Mouse (Mus musculus): Measurements from ENCODE around the gene Rab39. TPM values are rescaled to one million over a fixed set of nuclear protein-coding genes. Genes with fewer than 3 reads are reported as not detected.

Rab39 gene
- polyA plus RNA-seq (2015; fragmentation: Nextera tagmentation; extraction: Ambion mirVana): 0.40 and 0.43 TPM in 2 replicates

- Histone ChIP-seq H3K4me1 (ENCODE audit: control insufficient read depth, insufficient read depth, low read length) (peaks cover 4% of the 10 kb centered on the region), H3K9me3 (ENCODE audit: control insufficient read depth, low read length) (no peaks in the 10 kb centered on the region; the same call in 1 of the 2 replicates), H3K4me3 (ENCODE audit: low read length) (peak within 1 kb of the TSS; percentile 50), H3K9ac (ENCODE audit: low read depth, low read length) (peak within 1 kb of the TSS; percentile 41), H3K27ac (ENCODE audit: low read length) (no peak within 1 kb of the TSS), H3K36me3 (ENCODE audit: control insufficient read depth, insufficient read depth, low read length) (no peaks in the 10 kb centered on the region), H3K27me3 (replicated peaks; ENCODE audit: control insufficient read depth, insufficient read depth, low read length) (no peaks in the 10 kb centered on the region), H3K4me2 (ENCODE audit: low read depth, low read length) (peak within 1 kb of the TSS; percentile 92)
- ATAC-seq: peak; percentile 96
- WGBS: under 1% methylated on average over 48 of the region's 49 CpGs
These were observed at the start of gene Rab39 for GRCm38 (mm10) chr9:53705992-53706696. Gene Rab39 (minus strand): TSS chr9:53706232.

GRCm38 (mm10) chr9:53754801-53755200 is 48.8 kb upstream of the Rab39 start:
- no peak overlapping the region for H3K4me3 ChIP-seq (ENCODE audit: low read length)
- H3K27ac ChIP-seq (ENCODE audit: low read length): no peak overlapping the region
- no peak overlapping the region for H3K4me2 ChIP-seq (ENCODE audit: low read depth, low read length)
- H3K4me1 ChIP-seq (ENCODE audit: control insufficient read depth, insufficient read depth, low read length): no peaks in the 10 kb centered on the region
- H3K36me3 ChIP-seq (ENCODE audit: control insufficient read depth, insufficient read depth, low read length): no peaks in the 10 kb centered on the region
- H3K9ac ChIP-seq (ENCODE audit: low read depth, low read length): no peak overlapping the region
- ATAC-seq: no peak
- H3K9me3 ChIP-seq (ENCODE audit: control insufficient read depth, low read length): no peaks in the 10 kb centered on the region
- no peaks in the 10 kb centered on the region for H3K27me3 ChIP-seq (replicated peaks; ENCODE audit: control insufficient read depth, insufficient read depth, low read length)

GRCm38 (mm10) chr9:53750899-53751298 is 44.9 kb upstream of the Rab39 start:
- H3K4me2 ChIP-seq (ENCODE audit: low read depth, low read length): no peak overlapping the region
- no peaks in the 10 kb centered on the region for H3K9me3 ChIP-seq (ENCODE audit: control insufficient read depth, low read length)
- WGBS: 50% methylated on average over 5 of the region's 5 CpGs
- H3K4me3 ChIP-seq (ENCODE audit: low read length): no peak overlapping the region
- no peaks in the 10 kb centered on the region for H3K27me3 ChIP-seq (replicated peaks; ENCODE audit: control insufficient read depth, insufficient read depth, low read length)
- no peaks in the 10 kb centered on the region for H3K36me3 ChIP-seq (ENCODE audit: control insufficient read depth, insufficient read depth, low read length)
- no peak overlapping the region for H3K9ac ChIP-seq (ENCODE audit: low read depth, low read length)
- H3K4me1 ChIP-seq (ENCODE audit: control insufficient read depth, insufficient read depth, low read length): no peaks in the 10 kb centered on the region
- H3K27ac ChIP-seq (ENCODE audit: low read length): no peak overlapping the region
- ATAC-seq: no peak

- no peak overlapping the region for H3K4me2 ChIP-seq (ENCODE audit: low read depth, low read length)
- no peak for ATAC-seq
- WGBS: 88% methylated on average over 13 of the region's 13 CpGs
- no peaks in the 10 kb centered on the region for H3K27me3 ChIP-seq (replicated peaks; ENCODE audit: control insufficient read depth, insufficient read depth, low read length)
- no peaks in the 10 kb centered on the region for H3K9me3 ChIP-seq (ENCODE audit: control insufficient read depth, low read length)
- H3K9ac ChIP-seq (ENCODE audit: low read depth, low read length): no peak overlapping the region
- no peak overlapping the region for H3K27ac ChIP-seq (ENCODE audit: low read length)
- H3K36me3 ChIP-seq (ENCODE audit: control insufficient read depth, insufficient read depth, low read length): no peaks in the 10 kb centered on the region
- no peak overlapping the region for H3K4me3 ChIP-seq (ENCODE audit: low read length)
- no peaks in the 10 kb centered on the region for H3K4me1 ChIP-seq (ENCODE audit: control insufficient read depth, insufficient read depth, low read length)
These were observed 44.4 kb upstream of the Rab39 start for GRCm38 (mm10) chr9:53750411-53750810.

DNA sequence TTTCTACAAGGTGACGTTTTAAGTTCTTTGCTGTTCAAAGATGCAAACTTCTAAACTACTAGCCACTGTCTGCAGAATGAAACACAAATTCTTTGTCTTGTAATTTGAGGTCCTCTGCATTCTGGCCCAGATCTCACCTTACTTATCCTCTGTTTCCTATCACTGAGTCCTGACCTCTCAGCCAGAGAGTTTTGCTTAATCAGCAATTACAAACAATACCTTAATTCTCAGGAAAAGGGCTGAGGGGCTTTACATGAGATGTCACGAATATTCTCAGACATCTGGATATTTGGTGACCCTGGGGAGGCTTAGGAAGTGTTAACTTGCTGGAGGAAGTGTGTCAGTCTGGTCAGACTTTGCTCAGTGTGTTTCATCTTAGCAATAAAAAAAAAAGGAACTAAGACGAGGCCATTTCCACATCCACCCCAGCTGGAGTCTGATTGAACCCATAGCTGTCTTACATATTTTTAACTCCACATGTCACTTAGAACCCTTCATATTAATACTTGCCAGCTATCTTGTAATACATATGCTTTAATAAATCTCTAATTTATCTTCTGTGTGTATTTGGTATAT is 34.9 kb upstream of the Rab39 start:
- H3K9ac ChIP-seq (ENCODE audit: low read depth, low read length): no peak overlapping the region
- no peaks in the 10 kb centered on the region for H3K27me3 ChIP-seq (replicated peaks; ENCODE audit: control insufficient read depth, insufficient read depth, low read length)
- no peak overlapping the region for H3K27ac ChIP-seq (ENCODE audit: low read length)
- no peak for ATAC-seq
- H3K9me3 ChIP-seq (ENCODE audit: control insufficient read depth, low read length): no peaks in the 10 kb centered on the region
- WGBS: 41% methylated on average over 3 of the region's 3 CpGs
- no peaks in the 10 kb centered on the region for H3K36me3 ChIP-seq (ENCODE audit: control insufficient read depth, insufficient read depth, low read length)
- no peak overlapping the region for H3K4me2 ChIP-seq (ENCODE audit: low read depth, low read length)
- no peak overlapping the region for H3K4me3 ChIP-seq (ENCODE audit: low read length)
- no peaks in the 10 kb centered on the region for H3K4me1 ChIP-seq (ENCODE audit: control insufficient read depth, insufficient read depth, low read length)

GRCm38 (mm10) chr9:53705491-53705991 is 491 bp downstream of the Rab39 start:
- no peaks in the 10 kb centered on the region for H3K36me3 ChIP-seq (ENCODE audit: control insufficient read depth, insufficient read depth, low read length)
- WGBS: 1% methylated on average over 28 of the region's 28 CpGs
- peaks cover 4% of the 10 kb centered on the region for H3K4me1 ChIP-seq (ENCODE audit: control insufficient read depth, insufficient read depth, low read length)
- H3K27ac ChIP-seq (ENCODE audit: low read length): no peak overlapping the region
- ATAC-seq: peak; percentile 69; the same call in 1 of the 2 replicates
- no peaks in the 10 kb centered on the region for H3K27me3 ChIP-seq (replicated peaks; ENCODE audit: control insufficient read depth, insufficient read depth, low read length)
- H3K4me3 ChIP-seq (ENCODE audit: low read length): peak overlapping the region; percentile 50
- peak overlapping the region; percentile 41 for H3K9ac ChIP-seq (ENCODE audit: low read depth, low read length)
- H3K9me3 ChIP-seq (ENCODE audit: control insufficient read depth, low read length): no peaks in the 10 kb centered on the region; the same call in 1 of the 2 replicates
- H3K4me2 ChIP-seq (ENCODE audit: low read depth, low read length): peak overlapping the region; percentile 92

- ATAC-seq: no peak
- Histone ChIP-seq H3K4me2 (ENCODE audit: low read depth, low read length) (no peak overlapping the region), H3K4me3 (ENCODE audit: low read length) (no peak overlapping the region), H3K27ac (ENCODE audit: low read length) (no peak overlapping the region), H3K9me3 (ENCODE audit: control insufficient read depth, low read length) (no peaks in the 10 kb centered on the region; the same call in 1 of the 2 replicates), H3K27me3 (replicated peaks; ENCODE audit: control insufficient read depth, insufficient read depth, low read length) (no peaks in the 10 kb centered on the region), H3K4me1 (ENCODE audit: control insufficient read depth, insufficient read depth, low read length) (peaks cover 4% of the 10 kb centered on the region), H3K36me3 (ENCODE audit: control insufficient read depth, insufficient read depth, low read length) (no peaks in the 10 kb centered on the region), H3K9ac (ENCODE audit: low read depth, low read length) (no peak overlapping the region)
- 98% methylated on average over 1 of the region's 1 CpGs for WGBS
These were observed 3.0 kb downstream of the Rab39 start for GRCm38 (mm10) chr9:53702991-53703390.

GRCm38 (mm10) chr9:53700496-53700895 is 5.5 kb downstream of the Rab39 start:
- Histone ChIP-seq H3K4me3 (ENCODE audit: low read length) (no peak overlapping the region), H3K36me3 (ENCODE audit: control insufficient read depth, insufficient read depth, low read length) (no peaks in the 10 kb centered on the region), H3K9ac (ENCODE audit: low read depth, low read length) (no peak overlapping the region), H3K27me3 (replicated peaks; ENCODE audit: control insufficient read depth, insufficient read depth, low read length) (no peaks in the 10 kb centered on the region), H3K27ac (ENCODE audit: low read length) (no peak overlapping the region), H3K9me3 (ENCODE audit: control insufficient read depth, low read length) (no peaks in the 10 kb centered on the region; the same call in 1 of the 2 replicates), H3K4me1 (ENCODE audit: control insufficient read depth, insufficient read depth, low read length) (peaks cover 3% of the 10 kb centered on the region), H3K4me2 (ENCODE audit: low read depth, low read length) (no peak overlapping the region)
- 75% methylated on average over 4 of the region's 4 CpGs for WGBS
- ATAC-seq: no peak

DNA sequence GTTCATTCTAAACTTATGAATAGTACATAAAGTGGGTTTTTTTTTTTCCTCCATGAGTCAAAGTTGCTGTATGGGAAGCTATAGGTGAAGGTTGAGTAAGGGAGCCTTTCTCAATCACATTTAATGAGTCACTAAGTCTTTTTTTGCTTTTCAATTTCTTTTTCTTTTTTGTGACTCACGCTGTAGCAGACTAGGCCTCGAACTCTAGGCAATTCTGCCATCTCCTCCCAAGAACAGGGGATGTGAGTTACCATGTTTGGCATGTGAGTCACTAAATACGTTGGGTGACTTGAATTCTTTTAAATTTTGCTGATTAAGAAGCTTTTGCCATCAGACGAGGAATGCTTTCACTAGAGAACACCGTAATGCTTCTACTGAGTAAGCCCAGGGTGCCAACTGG is 10.2 kb downstream of the Rab39 start:
- Histone ChIP-seq H3K9ac (ENCODE audit: low read depth, low read length) (no peak overlapping the region), H3K4me1 (ENCODE audit: control insufficient read depth, insufficient read depth, low read length) (no peaks in the 10 kb centered on the region), H3K4me3 (ENCODE audit: low read length) (no peak overlapping the region), H3K36me3 (ENCODE audit: control insufficient read depth, insufficient read depth, low read length) (no peaks in the 10 kb centered on the region), H3K4me2 (ENCODE audit: low read depth, low read length) (no peak overlapping the region), H3K27me3 (replicated peaks; ENCODE audit: control insufficient read depth, insufficient read depth, low read length) (no peaks in the 10 kb centered on the region), H3K27ac (ENCODE audit: low read length) (no peak overlapping the region), H3K9me3 (ENCODE audit: control insufficient read depth, low read length) (no peaks in the 10 kb centered on the region)
- 88% methylated on average over 5 of the region's 5 CpGs for WGBS
- no peak for ATAC-seq
